Mouse (Mus musculus) heart, adult 2 months (tissue): ENCODE results near the gene Zfp580. TPM values are rescaled to one million over a fixed set of nuclear protein-coding genes. Genes with fewer than 3 reads are reported as not detected.

Source experiments
- DNase-seq, 2 experiments: peaks; one replicate each; pipeline ENCODE4 v3.0.0; 2021
- H3K27ac ChIP-seq: fragments of 200-600 bp; 2 replicates; pipeline ENCODE4 v1.8.1; 2022
- H3K27me3 ChIP-seq: fragments of 200-500 bp; 2 replicates; pipeline ENCODE4 v1.6.1; 2012; ENCODE audit warnings: mild to moderate bottlenecking, low read length, inconsistent platforms, mixed read lengths; ENCODE audit not compliant: control insufficient read depth, insufficient read depth
- H3K36me3 ChIP-seq: fragments of 200-500 bp; 2 replicates; pipeline ENCODE4 v1.6.1; 2012; ENCODE audit warnings: low read length, inconsistent platforms; ENCODE audit not compliant: control insufficient read depth, insufficient read depth
- H3K4me1 ChIP-seq: fragments of 200-500 bp; 2 replicates; pipeline ENCODE4 v1.6.1; 2011; ENCODE audit warnings: low read length; ENCODE audit not compliant: control insufficient read depth, insufficient read depth
- H3K4me3 ChIP-seq: fragments of 200-600 bp; 2 replicates; pipeline ENCODE4 v1.8.1; 2022
- H3K79me2 ChIP-seq: fragments of 200-500 bp; replicated peaks from 2 replicates; pipeline ENCODE4 v1.6.1; 2012; ENCODE audit warnings: mild to moderate bottlenecking, inconsistent platforms, low read length, moderate library complexity, mixed read lengths; ENCODE audit not compliant: control insufficient read depth, insufficient read depth
- H3K9ac ChIP-seq: fragments of 200-500 bp; 2 replicates; pipeline ENCODE4 v1.6.1; 2012; ENCODE audit warnings: low read depth, mild to moderate bottlenecking, control low read depth, inconsistent platforms, low read length, mixed read lengths
- CTCF ChIP-seq: fragments of 200-600 bp; IDR thresholded peaks from 2 replicates; pipeline ENCODE4 v1.8.1; 2022; ENCODE audit warnings: antibody characterized with exemption, mild to moderate bottlenecking, moderate library complexity
- EP300 ChIP-seq: fragments of 200-500 bp; IDR thresholded peaks from 2 replicates; pipeline ENCODE4 v1.6.1; 2011; ENCODE audit warnings: low read depth, low read length, control low read depth; ENCODE audit not compliant: insufficient read depth
- POLR2A ChIP-seq: fragments of 200-500 bp; IDR thresholded peaks from 2 replicates; pipeline ENCODE4 v1.6.1; 2011; ENCODE audit warnings: mild to moderate bottlenecking, low read depth, low read length, control low read depth; ENCODE audit not compliant: insufficient read depth
- WGBS: fragments of 180-500 bp; shearing (Covaris S2); methylation state at CpG from one replicate; pipeline ENCODE4 v1.1.7; 2018; 5-methylcytosine and 5-hydroxymethylcytosine counted together
- intact Hi-C: fragments of 180-260 bp; cut with DNase I; formaldehyde crosslinking; loops from one replicate; pipeline ENCODE4 v1.15.1; 2025
- polyA plus RNA-seq: library from polyadenylated mRNA; depleted of rRNA; stranded (reverse); fragments of >200 nt; gene quantifications from 2 replicates; pipeline ENCODE4 v1.2.3, GENCODE M21; 2012
- total RNA-seq, 2 experiments: library from RNA; stranded (reverse); gene quantifications; 2 replicates each; pipeline ENCODE4 v1.2.3; 2021

The Zfp580 gene
- total and polyA plus RNA-seq, 3 experiments = 3.4 to 12.7 (median 4.4) TPM

GRCm38 (mm10) chr7:5087886-5088285, 36.5 kb downstream of the Zfp580 start:
- peaks cover 16% of the 10 kb centered on the region for H3K36me3 ChIP-seq
- H3K79me2 ChIP-seq = peaks cover 17% of the 10 kb centered on the region
- 63% methylated on average over 4 of the region's 4 CpGs for WGBS
- no peaks in the 10 kb centered on the region for H3K27me3 ChIP-seq
- intact Hi-C loops = no loop called here
- TF ChIP-seq CTCF (no peak), EP300 (no peak)
- no peak overlapping the region for H3K9ac ChIP-seq
- no peak overlapping the region for H3K4me3 ChIP-seq
- no peak overlapping the region for H3K27ac ChIP-seq
- peaks cover 9% of the 10 kb centered on the region for H3K4me1 ChIP-seq
- no peak for DNase-seq

DNA sequence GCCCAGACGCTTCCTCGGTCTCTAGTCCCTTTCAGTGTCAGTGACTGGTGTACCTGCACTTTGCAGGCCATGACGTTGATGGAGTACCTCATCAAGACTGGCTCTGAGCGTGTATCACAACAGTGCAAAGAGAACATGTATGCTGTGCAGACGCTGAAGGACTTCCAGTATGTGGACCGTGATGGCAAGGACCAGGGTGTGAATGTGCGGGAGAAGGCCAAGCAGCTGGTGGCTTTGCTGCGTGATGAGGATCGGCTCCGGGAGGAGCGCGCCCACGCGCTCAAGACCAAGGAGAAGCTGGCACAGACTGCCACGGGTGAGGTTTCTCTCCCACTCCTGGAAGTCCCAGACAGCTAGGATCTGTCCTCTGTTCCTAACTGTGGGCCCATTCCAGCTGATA, 38.5 kb downstream of the Zfp580 start:
- WGBS = 88% methylated on average over 15 of the region's 15 CpGs
- Histone ChIP-seq H3K4me1 (peaks cover 5% of the 10 kb centered on the region), H3K36me3 (peaks cover 8% of the 10 kb centered on the region), H3K27ac (no peak overlapping the region), H3K27me3 (no peaks in the 10 kb centered on the region), H3K79me2 (peaks cover 14% of the 10 kb centered on the region), H3K4me3 (no peak overlapping the region), H3K9ac (no peak overlapping the region)
- intact Hi-C loops = no loop called here
- no peak for DNase-seq
- no peak for TF ChIP-seq CTCF
- TF ChIP-seq POLR2A = no peak
- no peak for TF ChIP-seq EP300

GRCm38 (mm10) chr7:5091008-5091728, 39.8 kb downstream of the Zfp580 start:
- peaks cover 3% of the 10 kb centered on the region; the same call in 1 of the 2 replicates for H3K36me3 ChIP-seq
- TF ChIP-seq POLR2A (no peak), EP300 (no peak), CTCF (no peak)
- H3K4me3 ChIP-seq = no peak overlapping the region
- no peak for DNase-seq
- H3K27ac ChIP-seq = no peak overlapping the region
- peaks cover 7% of the 10 kb centered on the region for H3K79me2 ChIP-seq
- H3K9ac ChIP-seq = no peak overlapping the region
- peaks cover 3% of the 10 kb centered on the region; the same call in 1 of the 2 replicates for H3K4me1 ChIP-seq
- intact Hi-C loops = no loop called here
- 83% methylated on average over 15 of the region's 15 CpGs for WGBS
- H3K27me3 ChIP-seq = no peaks in the 10 kb centered on the region

DNA sequence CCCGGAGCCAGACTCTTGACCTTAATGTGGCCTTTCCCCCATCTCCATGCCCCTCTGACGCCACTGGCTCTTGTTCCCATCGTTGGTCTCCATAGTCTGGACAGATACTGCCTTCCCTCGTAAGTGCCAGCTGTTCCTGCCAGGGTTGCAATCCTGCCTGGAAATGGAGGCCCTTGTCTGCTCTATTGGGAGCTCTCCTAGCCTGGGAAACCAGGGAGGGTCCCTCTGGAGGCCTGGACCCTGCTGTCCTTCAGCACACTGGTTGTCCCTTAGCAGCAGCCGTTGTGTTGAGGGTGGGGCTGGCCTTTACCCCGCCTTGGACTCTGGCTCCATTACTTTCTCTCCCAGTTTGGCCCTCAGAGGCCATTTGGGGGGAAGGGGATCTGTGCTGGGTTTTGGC, 41.0 kb downstream of the Zfp580 start:
- H3K36me3 ChIP-seq = no peaks in the 10 kb centered on the region; the same call in 1 of the 2 replicates
- H3K79me2 ChIP-seq = 0 out of 2 replicates have a peak, but pooled peaks cover 2% of the 10 kb centered on the region
- H3K4me3 ChIP-seq = no peak overlapping the region
- intact Hi-C loops = no loop called here
- no peak for TF ChIP-seq CTCF
- TF ChIP-seq EP300 = no peak
- no peak for TF ChIP-seq POLR2A
- no peak overlapping the region; the same call in 1 of the 2 replicates for H3K27ac ChIP-seq
- H3K9ac ChIP-seq = no peak overlapping the region
- H3K27me3 ChIP-seq = no peaks in the 10 kb centered on the region
- WGBS = 61% methylated on average over 6 of the region's 6 CpGs
- no peaks in the 10 kb centered on the region; the same call in 1 of the 2 replicates for H3K4me1 ChIP-seq
- no peak for DNase-seq

- DNase-seq = no peak
- TF ChIP-seq EP300 = no peak
- no peak for TF ChIP-seq POLR2A
- TF ChIP-seq CTCF = no peak
- 71% methylated on average over 21 of the region's 21 CpGs for WGBS
- Histone ChIP-seq H3K9ac (no peak overlapping the region), H3K4me1 (no peaks in the 10 kb centered on the region; the same call in 1 of the 2 replicates), H3K79me2 (0 out of 2 replicates have a peak, but pooled peaks cover 2% of the 10 kb centered on the region), H3K4me3 (no peak overlapping the region), H3K36me3 (no peaks in the 10 kb centered on the region; the same call in 1 of the 2 replicates), H3K27ac (no peak overlapping the region; the same call in 1 of the 2 replicates), H3K27me3 (no peaks in the 10 kb centered on the region)
- intact Hi-C loops = no loop called here
Observed at GRCm38 (mm10) chr7:5092831-5093510, 41.6 kb downstream of the Zfp580 start.

DNA sequence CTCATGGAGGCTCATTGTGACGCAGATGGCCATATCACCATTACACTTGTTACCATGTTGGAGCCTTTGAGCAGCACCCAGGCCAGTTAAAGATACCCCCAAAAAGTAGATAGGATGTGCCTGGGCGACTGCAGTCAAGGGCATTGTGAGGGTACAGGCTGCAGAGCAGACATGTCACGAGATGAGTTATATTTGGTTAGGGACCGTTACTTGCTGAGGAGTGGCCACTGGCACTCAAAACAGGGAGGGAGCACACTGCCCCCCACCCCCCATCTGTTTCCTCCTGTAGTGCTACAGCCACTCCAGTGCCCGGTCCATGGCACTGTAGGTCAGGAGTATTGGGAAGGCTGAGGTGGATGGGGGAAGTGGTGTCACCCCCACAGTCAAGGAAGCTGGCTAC, 47.4 kb downstream of the Zfp580 start:
- Histone ChIP-seq H3K27me3 (no peaks in the 10 kb centered on the region), H3K9ac (no peak overlapping the region), H3K79me2 (no peaks in the 10 kb centered on the region), H3K27ac (no peak overlapping the region), H3K4me1 (no peaks in the 10 kb centered on the region), H3K36me3 (no peaks in the 10 kb centered on the region), H3K4me3 (no peak overlapping the region)
- no peak for DNase-seq
- 67% methylated on average over 5 of the region's 5 CpGs for WGBS
- intact Hi-C loops = no loop called here
- no peak for TF ChIP-seq EP300
- no peak for TF ChIP-seq CTCF
- TF ChIP-seq POLR2A = no peak
